ENCODE assay signal across 13 mouse cellular contexts in genomic region chr2:62806931-62807330, GRCm38 (mm10).
DNase-seq lines count a peak whose midpoint lies in the region; ATAC-seq and TF ChIP-seq lines count a peak whose summit lies in the region.
"Had no signal": no experiment of that assay in that cellular context is flagged by ENCODE, and none has a peak within 500 bp of the region (broad histone marks: within the 10 kb centered on the region; RNA-seq: fewer than 3 reads in every experiment).

No protein-coding gene starts in this region.

- no peaks in the 10 kb centered on the region; the same call in 1 of the 2 replicates for H3K4me1 ChIP-seq in forebrain, embryonic 11.5 days (replicated peaks; ENCODE audit: control insufficient read depth, insufficient read depth, low read length)
- H3K4me1 ChIP-seq in forebrain, postnatal 0 days (ENCODE audit: insufficient read depth), result no peaks in the 10 kb centered on the region
- H3K4me1 ChIP-seq in midbrain, postnatal 0 days (ENCODE audit: insufficient read depth, low read length), result no peaks in the 10 kb centered on the region

- no peak overlapping the region for H3K4me3 ChIP-seq in forebrain, embryonic 11.5 days (ENCODE audit: low read depth, low read length)
- no peak overlapping the region for H3K4me3 ChIP-seq in forebrain, postnatal 0 days (ENCODE audit: low read depth, low read length)
- H3K4me3 ChIP-seq in midbrain, postnatal 0 days (ENCODE audit: low read depth, low read length), result no peak overlapping the region
- H3K4me3 ChIP-seq: erythroblast, embryonic 14.5 days had no signal

- no peak overlapping the region for H3K9ac ChIP-seq in forebrain, embryonic 11.5 days (ENCODE audit: low read length)
- H3K9ac ChIP-seq in forebrain, postnatal 0 days, result no peak overlapping the region
- H3K9ac ChIP-seq in midbrain, postnatal 0 days (replicated peaks; ENCODE audit: low read length, poor library complexity, severe bottlenecking), result no peak overlapping the region

- no peaks in the 10 kb centered on the region for H3K9me3 ChIP-seq in forebrain, embryonic 11.5 days (ENCODE audit: control insufficient read depth, low read length)
- H3K9me3 ChIP-seq in forebrain, postnatal 0 days (ENCODE audit: low read length), result no peaks in the 10 kb centered on the region
- H3K9me3 ChIP-seq in midbrain, postnatal 0 days (ENCODE audit: low read length), result no peaks in the 10 kb centered on the region

- H3K27me3 ChIP-seq in forebrain, embryonic 11.5 days (ENCODE audit: control insufficient read depth, insufficient read depth, low read length), result no peaks in the 10 kb centered on the region
- H3K27me3 ChIP-seq in forebrain, postnatal 0 days (ENCODE audit: insufficient read depth, low read length), result no peaks in the 10 kb centered on the region
- H3K27me3 ChIP-seq in midbrain, postnatal 0 days (ENCODE audit: insufficient read depth, low read length), result no peaks in the 10 kb centered on the region
- H3K27me3 ChIP-seq: CH12.LX had no signal

- H3K36me3 ChIP-seq in forebrain, embryonic 11.5 days (ENCODE audit: control insufficient read depth, insufficient read depth, low read length), result no peaks in the 10 kb centered on the region; the same call in 1 of the 2 replicates
- no peaks in the 10 kb centered on the region for H3K36me3 ChIP-seq in forebrain, postnatal 0 days (ENCODE audit: insufficient read depth)
- no peaks in the 10 kb centered on the region for H3K36me3 ChIP-seq in midbrain, postnatal 0 days (ENCODE audit: insufficient read depth, low read length)

- no peak overlapping the region for H3K4me2 ChIP-seq in forebrain, embryonic 11.5 days (ENCODE audit: low read depth, low read length, severe bottlenecking)
- H3K4me2 ChIP-seq in forebrain, postnatal 0 days (ENCODE audit: low read depth), result no peak overlapping the region
- no peak overlapping the region for H3K4me2 ChIP-seq in midbrain, postnatal 0 days (ENCODE audit: low read depth, low read length, poor library complexity, severe bottlenecking)
- H3K4me2 ChIP-seq: liver, embryonic 11.5 days had no signal

- peak; percentile 15 for DNase-seq in left cerebral cortex, postnatal 4 days
- no peak for DNase-seq in left cerebral cortex, adult 8-10 months (ENCODE audit: low spot score in 2 of 2)
- DNase-seq in forebrain, embryonic 11.5 days (ENCODE audit: low spot score), result no peak
- DNase-seq in forebrain, postnatal 0 days, result peak; percentile 74
- peak; percentile 19 for DNase-seq in midbrain, postnatal 0 days (ENCODE audit: low spot score)
- no peak for DNase-seq in adrenal gland, postnatal 10 days
- no peak for DNase-seq in liver
- DNase-seq: adrenal gland, adult 2 months; kidney, adult 2 months; thymus, postnatal 4 days had no signal

- WGBS in forebrain, embryonic 11.5 days, result 85% methylated on average over 3 of the region's 3 CpGs
- WGBS in forebrain, postnatal 0 days, result 27% methylated on average over 3 of the region's 3 CpGs
- 84% methylated on average over 3 of the region's 3 CpGs for WGBS in midbrain, postnatal 0 days

- intact Hi-C loops in left cerebral cortex, postnatal 4 days (cut with DNase I), result no loop called here

- no peak for TF ChIP-seq CTCF in forebrain, postnatal 0 days (IDR thresholded peaks at IDR 0.05; ENCODE audit: low read depth)
- no peak for TF ChIP-seq CTCF in midbrain, postnatal 0 days (IDR thresholded peaks at IDR 0.05)

- peak overlapping the region; percentile 81 for H3K27ac ChIP-seq in forebrain, embryonic 11.5 days (ENCODE audit: low read depth, low read length)
- peak overlapping the region; percentile 73 for H3K27ac ChIP-seq in forebrain, postnatal 0 days (ENCODE audit: low read depth, low read length)
- H3K27ac ChIP-seq in midbrain, postnatal 0 days (ENCODE audit: low read depth, low read length), result no peak overlapping the region

- peak; percentile 25 for ATAC-seq in forebrain, embryonic 11.5 days (replicated peaks; ENCODE audit: low FRiP score)
- ATAC-seq in forebrain, postnatal 0 days, result peak; percentile 17
- peak; percentile 42 for ATAC-seq in midbrain, postnatal 0 days (ENCODE audit: low FRiP score)

Comparison
In these comparisons a context has a peak if more than half of its experiments do, and no peak if none do; other contexts are left out.
1. DNase-seq: peak in left cerebral cortex, postnatal 4 days (single experiment), forebrain, postnatal 0 days (single experiment) and midbrain, postnatal 0 days (single experiment); none in left cerebral cortex, adult 8-10 months (0 of 2), forebrain, embryonic 11.5 days (single experiment), adrenal gland, postnatal 10 days (single experiment) and liver (single experiment).
2. Peak in every context shown above with its lines, with median percentiles within 50 percentile points of each other: ATAC-seq.